Mouse (Mus musculus) layer of hippocampus, adult 18-20 months (tissue): ENCODE data around the gene Runx2. TPM values are rescaled to one million over a fixed set of nuclear protein-coding genes. Genes with fewer than 3 reads are reported as not detected.

Experiments
- DNase-seq, 2 experiments: peaks; one replicate each; pipeline ENCODE4 v3.0.0; 2022; ENCODE audit warnings: low spot score in 2 of 2
- total RNA-seq, 2 experiments: library from RNA; stranded (reverse); gene quantifications; 2 replicates each; pipeline ENCODE4 v1.2.3; 2021

Runx2 gene
- total RNA-seq, 2 experiments from 2014 or later = 15.4 TPM

GRCm38 (mm10) chr17:44663872-44664271 is 150.7 kb downstream of the Runx2 start:
- no peak for DNase-seq

- no peak for DNase-seq
Observed at GRCm38 (mm10) chr17:44663208-44663607, 151.4 kb downstream of the Runx2 start.

DNA sequence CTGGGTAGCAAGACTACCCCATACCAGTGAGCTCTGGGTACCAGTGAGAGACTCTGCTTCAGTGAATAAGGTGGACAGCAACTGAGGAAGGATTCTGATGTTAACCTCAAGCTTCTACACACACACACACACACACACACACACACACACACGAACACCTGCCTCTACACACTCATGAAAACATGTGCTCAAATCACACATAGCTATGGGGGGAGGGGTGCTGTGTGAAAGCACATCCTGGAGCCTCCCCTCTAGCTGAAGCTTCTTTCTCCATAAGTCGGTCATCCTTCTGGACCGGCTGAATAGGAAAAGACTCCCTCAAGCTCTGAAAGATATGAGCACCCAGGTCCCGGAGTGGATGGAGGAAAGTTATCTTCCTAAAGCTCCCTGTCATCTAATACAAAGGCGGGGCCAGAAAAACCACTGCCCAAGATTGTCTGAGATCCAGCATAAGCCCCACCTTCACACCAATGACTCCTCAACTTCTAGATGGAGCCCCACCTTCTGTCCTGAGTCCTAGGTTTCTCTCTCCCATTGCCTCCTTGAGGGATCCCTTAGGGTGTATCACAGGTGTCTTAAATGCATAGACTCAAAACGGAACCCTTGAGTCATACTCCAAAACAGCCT is 152.4 kb downstream of the Runx2 start:
- DNase-seq = no peak

GRCm38 (mm10) chr17:44660121-44660806 is 154.3 kb downstream of the Runx2 start:
- DNase-seq = no peak

GRCm38 (mm10) chr17:44654503-44654902 is 160.1 kb downstream of the Runx2 start:
- no peak for DNase-seq

DNA sequence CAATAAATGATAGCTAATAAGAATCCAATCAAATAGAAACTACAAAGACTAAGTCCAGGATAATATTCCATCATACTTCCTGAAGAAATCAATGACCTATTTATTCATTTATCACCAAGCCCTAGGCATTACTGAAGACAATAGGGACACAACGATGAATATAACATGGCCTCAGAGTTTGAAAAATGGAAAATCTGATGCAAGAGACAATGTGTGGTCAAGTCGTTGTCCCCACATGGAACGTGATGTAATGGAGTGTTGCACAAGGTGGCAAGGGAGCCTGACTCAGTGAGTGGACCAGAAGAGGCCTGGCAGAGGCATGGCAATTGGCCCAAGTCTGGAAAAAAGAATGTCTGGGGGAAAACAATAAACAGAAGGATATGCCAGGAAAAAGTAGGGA is 161.5 kb downstream of the Runx2 start:
- no peak for DNase-seq

GRCm38 (mm10) chr17:44652054-44652453 is 162.5 kb downstream of the Runx2 start:
- DNase-seq = no peak

- no peak for DNase-seq
Observed at GRCm38 (mm10) chr17:44651613-44652012, 163.0 kb downstream of the Runx2 start.

- no peak for DNase-seq
Observed at GRCm38 (mm10) chr17:44650431-44650830, 164.2 kb downstream of the Runx2 start.

DNA sequence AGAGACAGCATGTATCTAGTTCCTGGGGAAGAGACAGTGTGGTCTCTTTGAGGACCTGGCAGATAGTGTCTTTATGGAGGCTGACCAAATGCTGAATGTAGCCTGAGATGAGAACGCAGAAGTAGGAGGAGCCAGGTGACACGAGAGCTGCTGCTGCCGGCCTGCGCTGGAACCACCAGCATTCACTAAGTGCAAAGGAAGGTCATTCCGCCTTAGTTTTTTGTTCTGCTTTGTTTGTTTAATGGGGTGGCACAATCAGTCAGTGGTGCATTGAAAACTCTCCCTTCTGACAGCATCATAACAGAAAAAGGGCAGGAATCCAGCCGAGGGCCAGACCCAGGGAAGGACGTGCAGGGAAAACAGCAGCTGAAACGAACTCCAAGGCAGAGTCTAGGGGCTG is 165.5 kb downstream of the Runx2 start:
- DNase-seq = no peak

DNA sequence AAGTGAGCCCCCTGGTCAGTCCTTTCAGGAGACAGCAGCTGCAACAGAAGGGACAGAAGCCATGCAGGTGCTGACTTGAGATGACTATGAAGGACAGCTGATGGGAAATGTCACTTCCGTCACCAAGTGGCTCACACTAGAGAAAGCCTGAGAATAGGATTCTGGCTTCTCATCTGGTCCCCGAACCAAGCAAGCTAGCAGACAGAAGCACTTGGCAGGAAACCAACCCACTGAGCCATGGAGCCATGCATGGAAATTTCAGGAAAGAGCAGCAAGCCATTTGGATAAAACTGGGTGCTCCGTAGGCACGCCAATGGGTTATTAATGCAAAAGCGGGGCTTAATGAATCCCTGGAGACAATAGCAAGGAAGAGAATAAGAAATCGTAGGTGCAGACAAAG is 166.7 kb downstream of the Runx2 start:
- DNase-seq = peak; percentile 62 to 78

DNA sequence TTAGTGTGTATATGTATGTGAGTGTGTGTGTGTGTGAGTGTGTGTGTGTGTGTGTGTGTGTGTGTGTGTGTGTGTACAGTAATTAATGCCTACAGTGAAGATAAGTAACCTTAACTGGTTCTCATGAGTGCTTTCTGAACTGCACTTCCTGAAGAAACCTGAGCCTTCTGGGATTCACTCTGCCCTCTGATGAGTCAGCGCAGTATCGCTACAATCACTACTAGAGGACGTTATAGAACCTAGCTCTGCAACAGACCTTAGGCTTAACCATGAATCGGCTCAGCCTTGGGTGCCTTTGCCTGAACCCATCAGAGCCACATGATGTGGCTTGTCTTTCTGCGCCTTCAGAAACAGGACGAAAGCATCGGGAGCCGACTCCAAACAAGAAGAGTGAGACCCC is 169.5 kb downstream of the Runx2 start:
- no peak for DNase-seq

- DNase-seq = no peak
Observed at GRCm38 (mm10) chr17:44643260-44643659, 171.3 kb downstream of the Runx2 start.

GRCm38 (mm10) chr17:44642126-44642525 is 172.5 kb downstream of the Runx2 start:
- no peak for DNase-seq

GRCm38 (mm10) chr17:44640910-44641309 is 173.7 kb downstream of the Runx2 start:
- DNase-seq = no peak

GRCm38 (mm10) chr17:44639446-44639845 is 175.2 kb downstream of the Runx2 start:
- DNase-seq = no peak

- peak in 1 of 2 experiments; percentile 42 for DNase-seq
Observed at GRCm38 (mm10) chr17:44637181-44637880, 177.3 kb downstream of the Runx2 start.

- DNase-seq = peak in 1 of 2 experiments; percentile 62
Observed at GRCm38 (mm10) chr17:44634486-44634885, 180.1 kb downstream of the Runx2 start.

DNA sequence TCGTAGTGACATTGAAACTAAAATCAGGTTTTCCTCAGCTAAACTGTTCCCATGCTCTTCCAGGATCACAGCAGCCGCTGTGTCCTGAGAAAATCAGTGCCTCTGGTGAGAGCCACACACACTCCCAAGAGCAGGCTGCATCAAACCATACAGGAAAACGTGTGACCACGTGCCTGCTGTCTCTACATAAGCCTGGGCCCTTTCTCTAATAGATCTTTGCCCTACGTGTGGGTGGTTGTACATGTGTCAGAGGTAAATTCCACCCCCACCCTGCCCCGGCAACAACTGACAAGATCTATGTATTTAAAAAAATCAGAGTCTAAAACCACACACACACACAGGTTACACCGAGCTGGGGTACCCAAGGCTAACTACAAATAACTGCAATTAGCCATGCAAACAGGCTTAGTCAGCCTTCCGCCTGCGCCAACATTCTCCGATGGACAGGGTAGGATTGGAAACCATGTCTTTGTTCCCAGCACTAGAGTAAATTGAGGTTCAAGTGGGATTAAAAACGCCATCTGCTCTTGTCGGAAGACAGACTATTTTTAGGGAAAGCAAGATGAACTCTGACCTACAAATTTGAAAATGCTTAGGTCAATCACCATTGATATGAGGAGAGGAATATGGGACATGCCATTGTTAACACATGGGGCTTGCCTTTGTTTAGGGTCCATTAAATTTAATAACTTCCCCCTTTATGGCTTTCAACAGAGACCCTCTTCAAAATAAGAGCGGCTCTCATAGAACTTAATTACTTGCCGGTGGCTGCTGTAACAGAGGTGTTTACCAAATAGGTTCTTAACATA is 180.8 kb downstream of the Runx2 start:
- no peak for DNase-seq

- no peak for DNase-seq
Observed at GRCm38 (mm10) chr17:44632941-44633340, 181.7 kb downstream of the Runx2 start.

DNA sequence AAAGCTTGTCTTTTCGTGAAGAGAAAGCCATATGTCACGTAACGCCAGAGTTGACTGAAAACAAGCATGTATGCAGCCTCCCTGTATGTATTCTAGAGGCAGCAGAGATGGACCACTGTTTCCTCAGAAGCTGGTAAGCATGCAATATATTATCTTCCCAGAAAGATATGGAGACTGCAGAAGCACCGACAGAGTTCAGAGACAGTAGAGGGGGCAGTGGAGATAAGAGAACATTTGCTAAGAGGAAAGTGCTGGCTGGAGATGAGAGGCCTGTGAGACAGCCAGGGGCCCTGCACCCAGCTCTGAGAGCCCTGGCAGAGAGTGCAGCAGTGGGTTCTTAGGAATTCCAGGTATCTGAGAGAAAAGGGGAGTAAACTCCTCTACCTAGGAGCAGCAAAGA is 182.3 kb downstream of the Runx2 start:
- DNase-seq = no peak

- no peak for DNase-seq
Observed at GRCm38 (mm10) chr17:44631577-44631976, 183.0 kb downstream of the Runx2 start.
